Mouse (Mus musculus) activated CD4-positive, CD25-positive, alpha-beta regulatory T cell, adult 4 months (primary cell): ENCODE results near the gene Exosc5. TPM values are rescaled to one million over a fixed set of nuclear protein-coding genes. Genes with fewer than 3 reads are reported as not detected.
A peak's percentile ranks its signal among the peaks of the same experiment; 100 is the strongest.

ENCODE experiments used
- ATAC-seq: one replicate; pipeline ENCODE4 v1.8.0; 2017
- polyA plus RNA-seq, 2 experiments: library from polyadenylated mRNA; unstranded; fragments of 100-300 nt; shearing (Covaris generic); gene quantifications; one replicate each; pipeline ENCODE4 v1.2.1; 2017

Gene Exosc5
- 100 to 1,000 TPM in 1 of 2 experiments, 10 to 100 TPM in 1; 94.5 to 110 TPM for polyA plus RNA-seq

- peak; percentile 99 for ATAC-seq
Measured at GRCm38 (mm10) chr7:25658657-25659472, at the start of gene Exosc5, which contains the start of gene Bckdha. TSS of gene Exosc5 (plus strand) at chr7:25659164. TSS of gene Bckdha (minus strand) at chr7:25658981.

GRCm38 (mm10) chr7:25610056-25610455 is 48.9 kb upstream of the Exosc5 start:
- ATAC-seq, result no peak

DNA sequence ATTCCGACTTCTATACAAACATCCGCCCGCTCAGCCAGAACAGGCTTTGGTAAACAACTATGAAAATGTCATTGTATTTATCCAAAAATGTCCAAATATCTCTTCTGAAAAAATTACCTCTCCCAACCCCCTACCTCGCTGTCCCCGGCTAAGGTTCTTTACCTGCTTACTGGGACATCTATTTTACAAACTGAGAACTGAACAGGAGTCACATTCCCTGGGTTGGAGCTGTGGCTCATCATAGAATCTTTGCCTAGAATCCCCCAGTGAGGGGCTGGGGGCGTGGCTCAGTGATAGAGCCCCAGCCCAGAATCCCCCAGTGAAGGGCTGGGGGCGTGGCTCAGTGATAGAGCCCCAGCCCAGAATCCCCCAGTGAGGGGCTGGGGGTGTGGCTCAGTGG is 47.5 kb upstream of the Exosc5 start:
- no peak for ATAC-seq

GRCm38 (mm10) chr7:25614086-25614485 is 44.9 kb upstream of the Exosc5 start:
- no peak for ATAC-seq

GRCm38 (mm10) chr7:25614831-25615705 is 43.9 kb upstream of the Exosc5 start:
- ATAC-seq, result no peak

DNA sequence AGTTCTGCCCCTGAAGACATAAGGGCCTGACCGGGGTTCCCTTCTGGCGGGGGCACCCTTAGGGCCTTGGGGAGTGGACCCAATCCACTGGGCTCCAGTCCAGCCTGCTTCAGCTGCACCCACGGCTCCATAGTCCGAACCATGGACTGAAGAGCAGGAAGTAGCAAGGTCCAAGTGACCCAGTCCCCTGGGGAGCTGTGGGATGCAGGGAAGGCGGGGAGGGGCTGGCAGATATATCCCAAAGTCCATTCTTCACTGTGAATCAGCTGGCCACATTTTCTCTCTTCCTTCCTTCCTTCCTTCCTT is 43.3 kb upstream of the Exosc5 start, which contains the start of gene Erich4:
Gene Erich4 (minus strand): TSS at position 187 of the 306 bp plus-strand sequence.
- no peak for ATAC-seq

GRCm38 (mm10) chr7:25617376-25618160 is 41.4 kb upstream of the Exosc5 start:
- ATAC-seq, result no peak

DNA sequence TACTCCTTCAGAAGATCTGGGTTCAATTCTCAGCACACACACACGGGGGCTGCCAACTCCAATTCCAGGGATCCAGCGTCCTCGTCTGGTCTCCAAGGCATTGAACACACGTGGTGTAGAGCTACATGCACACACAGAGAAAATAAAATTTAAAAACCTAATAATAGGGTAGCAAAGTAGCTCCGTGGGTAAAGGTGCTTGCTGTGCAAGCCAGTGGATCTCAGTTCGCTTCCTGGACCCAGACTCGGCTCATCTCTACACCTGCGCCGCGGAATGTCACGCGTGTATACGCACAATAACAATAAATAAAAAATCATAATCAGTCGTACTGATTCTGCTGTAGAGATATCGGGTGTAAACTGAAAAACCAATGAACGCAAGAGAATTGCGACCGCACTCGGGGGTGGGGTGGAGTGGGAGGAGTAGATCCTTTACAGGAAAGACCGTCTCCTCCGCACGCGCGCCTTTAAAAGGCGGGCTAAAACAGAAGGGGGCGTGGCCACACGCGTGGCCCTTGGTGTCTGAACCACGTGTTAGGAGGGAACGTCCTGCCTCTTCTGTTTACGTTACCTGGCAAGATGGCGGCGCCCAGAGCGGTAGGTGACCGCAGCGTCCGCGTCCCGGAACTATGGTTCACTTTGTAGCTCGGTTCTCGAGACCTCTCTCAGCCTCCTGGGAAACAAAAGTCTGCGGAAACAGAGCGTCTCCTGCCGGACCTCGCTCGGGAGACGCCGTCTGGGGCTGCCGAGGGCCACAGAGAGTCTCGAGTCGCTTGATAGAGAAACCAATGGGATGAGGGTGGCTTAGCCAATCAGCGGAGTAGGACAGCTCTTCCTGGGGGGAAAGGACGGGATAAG is 39.9 kb upstream of the Exosc5 start, which contains the start of gene Dmac2:
Gene Dmac2 (plus strand): TSS at position 550 of the 857 bp plus-strand sequence.
- peak; percentile 97 for ATAC-seq

DNA sequence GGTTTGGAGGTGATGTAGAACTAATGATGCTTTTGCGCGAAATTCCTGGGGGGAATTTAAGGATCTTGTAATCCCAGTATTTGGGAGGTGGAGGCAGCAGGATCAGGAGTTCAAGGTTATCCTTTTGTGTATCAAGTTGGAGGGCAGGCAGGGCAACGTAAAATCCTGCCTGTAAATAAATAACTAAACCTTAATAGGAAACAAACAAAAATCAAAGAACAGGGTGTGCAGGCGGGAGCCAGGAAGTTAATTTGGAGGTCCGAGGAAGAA is 39.3 kb upstream of the Exosc5 start:
- ATAC-seq, result no peak

GRCm38 (mm10) chr7:25620101-25620500 is 38.9 kb upstream of the Exosc5 start:
- ATAC-seq, result no peak

GRCm38 (mm10) chr7:25620751-25621150 is 38.2 kb upstream of the Exosc5 start:
- ATAC-seq, result no peak

DNA sequence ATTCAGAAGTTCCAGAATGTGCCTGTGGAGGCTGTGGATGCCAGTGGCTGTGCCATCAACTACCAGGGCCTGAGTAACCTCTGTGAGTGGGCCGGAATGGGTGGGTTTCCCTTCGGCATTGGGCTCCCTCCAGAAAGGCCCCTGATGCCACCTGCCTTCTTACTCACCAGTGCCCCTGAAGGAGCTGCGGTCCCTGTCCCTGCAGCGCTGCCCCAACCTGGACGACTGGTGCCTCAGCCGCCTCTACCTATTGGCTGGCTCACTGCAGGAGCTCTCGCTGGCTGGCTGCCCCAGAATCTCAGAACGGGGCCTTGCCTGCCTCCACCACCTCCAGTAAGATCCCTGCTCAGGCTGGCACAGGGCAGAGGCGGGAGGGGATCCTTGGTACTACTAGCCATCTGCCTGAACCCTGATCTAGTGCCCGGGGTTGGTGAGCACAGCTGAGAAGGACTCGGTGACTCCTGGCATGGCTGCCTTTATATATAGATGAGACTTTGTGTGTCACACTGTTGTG is 35.0 kb upstream of the Exosc5 start:
- no peak for ATAC-seq

- no peak for ATAC-seq
Measured at GRCm38 (mm10) chr7:25624851-25625250, 34.1 kb upstream of the Exosc5 start.

DNA sequence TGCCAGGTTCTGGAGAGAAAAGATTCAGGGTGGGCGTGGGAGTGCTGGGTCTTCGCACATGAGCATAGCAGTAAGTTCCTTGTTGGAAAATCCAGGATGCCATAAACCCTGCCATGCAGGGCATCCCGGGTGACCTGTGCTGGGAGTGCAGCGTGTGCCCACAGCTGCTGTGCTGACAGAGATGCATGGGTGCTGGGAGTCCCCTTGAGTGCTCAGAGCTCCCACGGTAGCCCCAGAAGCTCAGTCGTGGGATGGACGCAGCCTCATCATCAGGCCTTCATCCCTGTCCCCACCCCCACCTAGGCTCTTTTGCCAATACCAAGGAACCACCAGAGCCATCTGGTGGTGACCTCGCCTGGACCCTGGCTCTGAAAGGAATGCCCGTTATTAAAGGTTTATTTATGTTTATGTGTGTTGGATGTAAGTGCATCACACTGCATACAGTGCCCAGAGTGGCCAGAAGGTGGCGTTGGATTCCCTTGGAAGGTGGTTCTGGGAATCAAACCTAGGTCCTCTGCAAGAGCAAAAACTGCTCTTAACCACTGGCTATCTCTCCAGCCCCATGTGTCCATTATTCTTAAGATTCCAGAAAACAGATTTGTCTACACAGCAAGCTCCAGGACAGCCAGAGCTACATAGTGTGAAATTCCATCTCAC is 33.2 kb upstream of the Exosc5 start:
- ATAC-seq, result no peak

DNA sequence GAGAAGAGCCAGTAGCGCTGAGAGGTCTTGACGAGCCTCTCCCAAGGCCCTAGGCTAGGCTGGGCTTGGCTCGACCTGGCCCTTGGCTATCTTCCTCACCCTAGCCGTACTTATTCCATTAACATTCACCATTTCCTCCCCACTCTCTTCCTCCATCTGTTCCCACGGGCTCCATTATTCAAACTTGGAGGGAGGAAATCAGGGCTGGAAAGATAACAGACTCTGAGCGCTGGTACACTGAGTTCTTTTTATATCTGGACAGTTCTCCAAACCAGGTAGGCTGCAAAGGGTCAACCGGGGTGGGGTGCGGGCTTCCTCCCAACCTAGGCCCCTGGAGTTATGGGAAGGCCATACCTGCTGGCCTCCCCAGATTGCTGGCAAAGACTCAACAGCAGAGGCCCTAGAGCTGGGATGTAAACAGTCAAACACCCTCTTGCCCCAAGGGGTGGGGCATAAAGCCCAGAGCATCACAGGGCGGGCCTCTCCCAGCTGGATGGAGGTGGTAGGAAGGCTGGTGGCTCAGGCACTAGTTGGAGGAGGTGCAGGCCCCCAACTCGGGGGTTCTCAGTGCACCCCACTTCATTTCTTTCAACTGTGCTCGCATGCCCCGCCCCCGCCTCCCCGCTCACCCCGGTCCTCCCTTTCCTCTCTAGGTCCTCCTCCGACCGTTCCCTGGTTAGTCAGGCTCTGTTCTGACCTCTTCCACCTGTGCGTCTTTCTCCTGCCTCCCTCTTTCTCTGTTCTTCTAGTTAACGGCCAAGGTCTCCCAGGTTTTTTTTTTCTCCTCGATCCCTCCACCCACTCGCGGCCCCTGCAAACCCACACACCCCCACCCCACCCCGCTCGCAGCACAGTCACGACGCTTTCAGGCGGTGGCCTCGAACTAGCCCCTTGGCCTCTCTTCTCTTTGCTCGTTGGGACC is 32.2 kb upstream of the Exosc5 start, which contains the start of gene B3gnt8:
Gene B3gnt8 (plus strand): TSS at position 146 of the 922 bp plus-strand sequence.
- no peak for ATAC-seq

GRCm38 (mm10) chr7:25627431-25628322 is 31.3 kb upstream of the Exosc5 start:
- no peak for ATAC-seq

- ATAC-seq, result no peak
Measured at GRCm38 (mm10) chr7:25628323-25628620, 30.7 kb upstream of the Exosc5 start.

DNA sequence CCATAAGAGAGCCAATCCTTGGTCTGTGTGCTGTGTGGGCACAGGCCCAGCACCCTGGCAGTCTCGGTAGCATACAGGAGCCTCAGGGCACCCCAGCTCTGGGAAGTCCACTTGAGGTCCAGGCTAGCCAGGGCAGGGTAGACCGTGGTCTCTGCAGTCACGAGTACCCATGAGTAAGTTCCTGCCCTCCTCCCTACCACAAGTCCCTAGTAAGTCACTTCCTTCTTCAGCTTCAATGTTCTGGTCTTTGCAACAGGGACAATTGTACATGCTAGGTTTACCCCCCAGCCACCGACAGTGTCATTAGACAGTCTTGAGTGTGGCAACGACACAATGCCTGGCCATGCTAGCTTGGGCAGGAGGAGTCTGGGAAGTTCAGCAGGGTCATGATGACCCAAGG is 26.3 kb upstream of the Exosc5 start:
- ATAC-seq, result no peak

GRCm38 (mm10) chr7:25636373-25636772 is 22.6 kb upstream of the Exosc5 start:
- no peak for ATAC-seq
